Mouse (Mus musculus) C2C12 (cell line): ENCODE results near the gene Phldb1.

ENCODE experiments used
- CTCF ChIP-seq: IDR thresholded peaks from one replicate; pipeline ENCODE4 v1.5.1; 2011; ENCODE audit not compliant: control insufficient read depth, insufficient read depth, insufficient read length
- MAX ChIP-seq: IDR thresholded peaks from one replicate; pipeline ENCODE4 v1.6.1; 2011; ENCODE audit warnings: mild to moderate bottlenecking, control low read depth

DNA sequence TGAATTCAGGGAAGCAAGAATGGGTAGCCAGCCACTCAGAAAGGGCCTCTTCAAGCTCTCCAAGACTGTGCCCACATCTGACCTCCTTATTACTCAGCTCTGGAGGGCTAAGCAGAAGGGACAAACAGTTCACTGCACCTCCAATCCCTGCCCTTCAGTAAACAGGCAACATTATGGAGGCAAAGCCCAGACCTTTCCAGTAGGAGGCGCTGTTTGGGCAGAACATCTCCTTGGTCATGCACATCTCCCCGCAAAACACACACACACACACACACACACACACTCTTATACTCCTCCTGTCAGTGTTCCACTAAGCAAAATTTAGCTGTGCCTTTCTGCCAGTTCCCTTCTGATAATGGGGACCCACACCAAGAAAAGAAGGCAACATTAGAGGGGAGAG, 25.4 kb downstream of the Phldb1 start:
- TF ChIP-seq CTCF, result peak; percentile 64
- no peak for TF ChIP-seq MAX
